Mouse (Mus musculus) forebrain, postnatal 0 days (tissue): ENCODE measurements around the gene Prrx2. TPM values are rescaled to one million over a fixed set of nuclear protein-coding genes. Genes with fewer than 3 reads are reported as not detected.

ENCODE experiments used
- ATAC-seq: fragments of 200-750 bp; cut with Nextera tagmentation; 2 replicates; pipeline ENCODE4 v1.8.0; 2017; ENCODE audit warnings: mild to moderate bottlenecking, moderate library complexity
- DNase-seq: peaks from one replicate; pipeline ENCODE4 v3.0.0-alpha.2; 2015
- H3K27ac ChIP-seq: fragments of 300-500 bp; sonication (generic); 2 replicates; pipeline ENCODE4 v1.5.1; 2014; ENCODE audit warnings: low read depth, mild to moderate bottlenecking, antibody characterized with exemption, low read length, moderate library complexity, mixed read lengths
- H3K27me3 ChIP-seq: fragments of 300-500 bp; sonication (generic); 2 replicates; pipeline ENCODE4 v1.6.1; 2014; ENCODE audit warnings: mild to moderate bottlenecking, low read length, mixed read lengths; ENCODE audit not compliant: insufficient read depth
- H3K36me3 ChIP-seq: fragments of 300-500 bp; sonication (generic); 2 replicates; pipeline ENCODE4 v1.6.1; 2014; ENCODE audit warnings: mild to moderate bottlenecking, moderate library complexity; ENCODE audit not compliant: insufficient read depth
- H3K4me1 ChIP-seq: fragments of 300-500 bp; sonication (generic); 2 replicates; pipeline ENCODE4 v1.6.1; 2014; ENCODE audit warnings: antibody characterized with exemption; ENCODE audit not compliant: insufficient read depth
- H3K4me2 ChIP-seq: fragments of 300-500 bp; sonication (generic); 2 replicates; pipeline ENCODE4 v1.6.1; 2014; ENCODE audit warnings: low read depth, mild to moderate bottlenecking, moderate library complexity
- H3K4me3 ChIP-seq: fragments of 300-500 bp; sonication (generic); 2 replicates; pipeline ENCODE4 v1.5.1; 2014; ENCODE audit warnings: low read depth, low read length, mixed read lengths
- H3K9ac ChIP-seq: fragments of 300-500 bp; sonication (generic); 2 replicates; pipeline ENCODE4 v1.6.1; 2014; ENCODE audit warnings: mild to moderate bottlenecking
- H3K9me3 ChIP-seq: fragments of 300-500 bp; sonication (generic); 2 replicates; pipeline ENCODE4 v1.6.1; 2016; ENCODE audit warnings: low read length
- CTCF ChIP-seq: sonication (generic); IDR thresholded peaks from 2 replicates; pipeline ENCODE4 v1.5.1; 2016; ENCODE audit warnings: antibody characterized with exemption, control low read depth, low read depth
- WGBS: fragments of 180-500 bp; shearing (Covaris S2); extraction: QIAGEN DNeasy Blood & Tissue Kit; methylation state at CpG from one replicate; pipeline ENCODE4 v1.1.7; 2014; 5-methylcytosine and 5-hydroxymethylcytosine counted together
- polyA plus RNA-seq: library from polyadenylated mRNA; unstranded; fragments of >200 nt; fragmentation: Nextera tagmentation; extraction: Ambion mirVana; gene quantifications from 2 replicates; pipeline ENCODE4 v1.2.1, GENCODE M21; 2015
- total RNA-seq: library from RNA; depleted of rRNA; stranded (reverse); fragments of >200 nt; gene quantifications from 2 replicates; pipeline ENCODE4 v1.2.3, GENCODE M21; 2014

Prrx2 gene
- total and polyA plus RNA-seq, 2 experiments from 2014 or later, result 3.6 to 4.1 TPM

GRCm38 (mm10) chr2:30822460-30822859 is 12.3 kb upstream of the Prrx2 start:
- ATAC-seq, result no peak
- H3K9ac ChIP-seq, result no peak overlapping the region
- DNase-seq, result no peak
- peaks cover 56% of the 10 kb centered on the region for H3K36me3 ChIP-seq
- no peak overlapping the region for H3K4me2 ChIP-seq
- WGBS, result 93% methylated on average over 8 of the region's 8 CpGs
- 0 out of 2 replicates have a peak, but pooled peaks cover 6% of the 10 kb centered on the region for H3K4me1 ChIP-seq
- H3K27me3 ChIP-seq, result no peaks in the 10 kb centered on the region
- TF ChIP-seq CTCF, result no peak
- H3K27ac ChIP-seq, result no peak overlapping the region
- no peak overlapping the region for H3K4me3 ChIP-seq
- H3K9me3 ChIP-seq, result no peaks in the 10 kb centered on the region

DNA sequence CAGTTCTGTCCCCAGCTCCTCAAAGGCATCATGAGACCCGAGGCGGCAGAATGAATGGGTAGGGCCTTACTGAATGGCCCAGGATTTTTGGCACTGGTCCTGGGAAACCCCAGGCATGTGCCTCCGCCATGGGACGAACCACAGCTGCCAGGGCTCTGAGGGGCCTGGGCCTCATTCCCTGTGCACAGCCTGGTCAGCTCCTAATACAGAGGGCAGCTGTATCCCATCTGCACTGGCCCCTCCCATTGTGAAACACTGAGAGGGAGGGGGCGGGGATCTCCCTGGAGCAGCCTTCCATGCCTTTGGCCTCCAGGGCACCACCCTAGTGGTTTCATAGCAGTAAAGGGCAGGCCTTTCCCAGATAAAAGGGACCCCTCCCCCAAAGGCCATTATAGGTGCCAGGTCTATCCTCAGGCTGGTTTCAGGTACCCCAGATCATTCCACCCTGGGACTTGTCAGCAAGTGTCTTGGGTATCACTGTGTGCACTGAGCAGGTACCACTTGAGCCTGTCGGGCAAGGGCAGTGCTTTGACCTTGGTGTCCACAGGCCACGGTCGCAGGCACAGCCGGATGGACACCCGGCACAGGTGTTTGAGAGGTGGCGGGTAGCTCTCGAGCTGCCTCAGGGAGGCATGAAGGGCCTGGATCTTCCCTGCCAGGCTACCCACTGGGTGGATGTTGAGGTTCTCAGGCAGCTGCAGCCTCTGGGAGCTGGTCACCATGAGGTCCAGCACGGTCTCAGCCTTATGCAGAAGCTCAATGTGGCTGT is 11.2 kb upstream of the Prrx2 start:
- DNase-seq, result peak; percentile 67
- peak; percentile 50 for ATAC-seq
- no peaks in the 10 kb centered on the region for H3K9me3 ChIP-seq
- H3K27ac ChIP-seq, result no peak overlapping the region
- no peak overlapping the region for H3K4me3 ChIP-seq
- H3K36me3 ChIP-seq, result peaks cover 53% of the 10 kb centered on the region
- WGBS, result 62% methylated on average over 13 of the region's 13 CpGs
- no peaks in the 10 kb centered on the region for H3K27me3 ChIP-seq
- no peak overlapping the region for H3K9ac ChIP-seq
- H3K4me1 ChIP-seq, result 0 out of 2 replicates have a peak, but pooled peaks cover 6% of the 10 kb centered on the region
- TF ChIP-seq CTCF, result 0 out of 2 replicates have a peak, but pooled peaks have one; percentile 2
- H3K4me2 ChIP-seq, result no peak overlapping the region

DNA sequence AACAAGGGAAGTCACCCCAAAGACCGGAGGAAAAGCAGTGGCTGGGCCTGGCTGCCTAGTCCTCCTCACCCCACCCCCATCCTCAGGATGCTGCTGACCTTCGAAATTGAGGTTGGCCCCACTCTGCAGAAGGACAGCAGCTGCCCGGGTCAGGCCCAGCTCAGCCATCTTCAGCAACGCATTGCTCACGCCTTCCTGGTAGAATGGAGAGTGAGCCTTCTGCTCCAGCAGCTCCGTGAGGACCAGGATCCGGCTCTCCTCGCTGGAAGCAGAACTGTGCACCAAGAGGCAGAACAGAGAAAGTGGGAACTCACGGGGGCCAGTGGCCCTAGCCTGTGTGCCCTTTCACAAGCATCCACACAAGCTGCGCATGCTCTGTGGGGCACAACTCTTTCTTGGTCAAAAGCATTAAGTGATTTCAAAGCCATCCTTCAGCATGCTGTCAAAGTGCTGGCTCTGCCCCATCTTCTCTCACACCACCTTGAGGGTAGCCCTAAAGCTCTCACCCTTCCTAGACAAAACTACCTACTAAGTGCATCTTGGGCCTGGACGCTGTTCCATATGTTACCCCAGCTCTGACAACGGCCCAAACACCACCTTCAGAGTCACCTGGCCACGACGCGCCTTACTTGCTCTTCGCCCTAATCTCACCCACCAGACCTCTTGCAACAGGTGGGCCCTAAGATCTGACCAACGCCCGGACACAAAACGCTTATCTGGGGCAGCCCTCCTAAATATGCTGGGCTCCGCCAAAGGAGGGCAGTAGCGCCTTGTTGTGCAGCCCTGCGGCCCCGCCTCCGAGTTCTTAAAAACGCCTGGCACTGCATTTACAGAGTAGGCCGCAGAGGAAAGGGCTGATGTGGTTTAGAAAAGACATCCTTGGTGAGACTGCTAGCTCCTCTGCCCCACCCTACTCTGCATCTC is 7.7 kb upstream of the Prrx2 start:
- Histone ChIP-seq H3K27me3 (no peaks in the 10 kb centered on the region), H3K9me3 (no peaks in the 10 kb centered on the region), H3K9ac (peak overlapping the region; percentile 91), H3K4me2 (peak overlapping the region; percentile 92), H3K4me1 (0 out of 2 replicates have a peak, but pooled peaks cover 6% of the 10 kb centered on the region), H3K27ac (peak overlapping the region; percentile 79), H3K36me3 (peaks cover 31% of the 10 kb centered on the region), H3K4me3 (peak overlapping the region; percentile 90)
- DNase-seq (peak; percentile 59), ATAC-seq (peak; percentile 5; the same call in 1 of the 2 replicates)
- 37% methylated on average over 26 of the region's 26 CpGs for WGBS
- peak; percentile 54 for TF ChIP-seq CTCF

DNA sequence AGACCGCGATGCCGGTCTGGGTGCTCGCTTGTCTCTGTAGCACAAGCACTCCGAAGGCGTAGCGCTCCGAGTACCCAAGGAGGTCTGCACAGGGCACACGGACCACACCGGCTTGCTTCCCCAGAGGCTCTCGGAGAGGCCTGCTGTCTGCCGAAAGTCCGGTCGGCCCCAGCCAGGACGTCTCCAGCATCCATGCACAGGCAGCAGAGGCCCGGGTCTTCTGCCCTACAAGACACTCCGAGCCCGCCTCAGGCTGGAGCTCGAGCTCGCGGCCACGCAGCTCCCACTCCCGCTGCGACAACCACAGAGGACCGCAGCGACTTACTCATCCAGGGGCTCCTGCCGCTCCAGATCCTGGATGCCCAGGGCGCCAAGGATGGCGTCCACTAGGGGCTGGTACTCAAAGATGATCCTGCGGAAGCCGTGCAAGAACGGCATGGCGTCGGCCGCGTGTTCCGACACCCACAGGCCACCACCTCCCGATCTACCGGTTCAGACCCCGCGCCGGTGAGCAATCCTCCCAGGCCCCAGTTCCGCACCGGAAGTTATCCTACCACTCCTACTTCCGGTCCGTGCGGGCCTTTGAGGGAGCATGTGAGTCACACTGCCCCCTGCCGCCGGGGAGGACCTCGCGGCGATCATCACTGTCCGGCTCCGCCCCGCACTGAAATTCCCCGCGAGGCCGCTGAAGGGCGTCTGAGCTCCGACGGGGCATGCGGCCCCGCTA is 6.9 kb upstream of the Prrx2 start:
- H3K27me3 ChIP-seq, result no peaks in the 10 kb centered on the region
- 1% methylated on average over 63 of the region's 63 CpGs for WGBS
- peak; percentile 95 for DNase-seq
- peak overlapping the region; percentile 79 for H3K27ac ChIP-seq
- 0 out of 2 replicates have a peak, but pooled peaks cover 6% of the 10 kb centered on the region for H3K4me1 ChIP-seq
- ATAC-seq, result peak; percentile 95
- TF ChIP-seq CTCF, result peak; percentile 96
- peak overlapping the region; percentile 90 for H3K4me3 ChIP-seq
- peak overlapping the region; percentile 91 for H3K9ac ChIP-seq
- no peaks in the 10 kb centered on the region for H3K9me3 ChIP-seq
- H3K36me3 ChIP-seq, result peaks cover 23% of the 10 kb centered on the region
- H3K4me2 ChIP-seq, result peak overlapping the region; percentile 92

DNA sequence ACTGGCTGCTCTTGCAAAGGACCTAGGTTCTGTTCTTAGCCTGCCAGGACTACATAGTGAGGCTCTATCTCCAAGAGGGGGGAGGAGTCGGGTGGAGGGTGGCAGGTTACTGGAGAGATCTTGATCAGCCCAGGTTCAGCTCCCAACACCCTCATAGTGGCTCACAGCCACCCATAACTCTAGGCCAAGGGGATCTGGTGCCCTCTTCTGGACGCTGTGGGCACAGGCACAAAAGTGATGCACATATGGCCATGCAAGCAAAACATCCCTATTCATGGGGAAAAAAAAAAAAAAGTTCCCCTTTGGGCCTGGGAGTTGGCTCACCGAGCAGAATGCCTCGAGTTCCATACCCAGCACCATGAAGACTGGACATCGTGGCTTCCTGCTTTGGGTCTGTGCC is 5.5 kb upstream of the Prrx2 start:
- no peak overlapping the region for H3K9ac ChIP-seq
- peak; percentile 59 for TF ChIP-seq CTCF
- H3K27ac ChIP-seq, result no peak overlapping the region
- WGBS, result 39% methylated on average over 5 of the region's 5 CpGs
- H3K9me3 ChIP-seq, result no peaks in the 10 kb centered on the region
- no peak overlapping the region for H3K4me3 ChIP-seq
- ATAC-seq (no peak), DNase-seq (peak; percentile 45)
- no peak overlapping the region for H3K4me2 ChIP-seq
- no peaks in the 10 kb centered on the region for H3K27me3 ChIP-seq
- H3K4me1 ChIP-seq, result 0 out of 2 replicates have a peak, but pooled peaks cover 6% of the 10 kb centered on the region
- peaks cover 9% of the 10 kb centered on the region for H3K36me3 ChIP-seq

- WGBS, result 9% methylated on average over 4 of the region's 4 CpGs
These were observed 4.4 kb upstream of the Prrx2 start, which contains the start of gene Asb6 for GRCm38 (mm10) chr2:30830283-30830795. Asb6 (minus strand) TSS chr2:30830333.

More at GRCm38 (mm10) chr2:30830283-30830795, 4.4 kb upstream of the Prrx2 start, which contains the start of gene Asb6:
- no peak for TF ChIP-seq CTCF
- H3K4me3 ChIP-seq, result no peak within 1 kb of the TSS
- no peak within 1 kb of the TSS for H3K27ac ChIP-seq
- H3K9me3 ChIP-seq, result no peaks in the 10 kb centered on the region
- H3K9ac ChIP-seq, result no peak within 1 kb of the TSS
- peaks cover 1% of the 10 kb centered on the region; the same call in 1 of the 2 replicates for H3K36me3 ChIP-seq
- H3K27me3 ChIP-seq, result no peaks in the 10 kb centered on the region
- no peak within 1 kb of the TSS for H3K4me2 ChIP-seq
- no peak for DNase-seq
- no peak for ATAC-seq
- 0 out of 2 replicates have a peak, but pooled peaks cover 6% of the 10 kb centered on the region for H3K4me1 ChIP-seq
